Mouse (Mus musculus): ENCODE measurements at regions not wholly inside any gene's neighbourhood (a gene's known extent, or its start where the extent isn't known, plus 50 kb on each side); places are given as distances from the start of the nearest gene placed in this dataset.
A peak's percentile ranks its signal among the peaks of the same experiment; 100 is the strongest.

DNA sequence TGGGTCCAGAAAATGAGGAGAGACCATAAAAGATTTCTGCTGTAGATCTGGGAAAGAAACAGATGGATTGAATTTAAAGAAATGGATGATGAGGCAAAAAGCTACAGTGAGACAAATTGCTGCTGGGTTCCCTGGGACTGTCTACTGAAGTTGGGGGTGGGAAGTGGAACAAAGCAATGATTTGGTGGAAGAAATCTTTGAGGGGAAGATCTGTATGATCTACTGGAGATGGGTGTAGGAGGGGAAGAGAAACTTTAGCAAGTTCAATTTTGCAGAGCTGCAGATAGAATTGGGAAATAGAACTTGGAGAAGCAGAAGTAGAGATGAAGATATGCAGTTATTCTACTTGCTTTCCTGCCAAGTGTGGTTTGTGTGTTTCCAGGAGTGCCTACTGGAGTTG lies 5478.8 kb downstream of the 9330182O14Rik start:
- no peak for DNase-seq

DNA sequence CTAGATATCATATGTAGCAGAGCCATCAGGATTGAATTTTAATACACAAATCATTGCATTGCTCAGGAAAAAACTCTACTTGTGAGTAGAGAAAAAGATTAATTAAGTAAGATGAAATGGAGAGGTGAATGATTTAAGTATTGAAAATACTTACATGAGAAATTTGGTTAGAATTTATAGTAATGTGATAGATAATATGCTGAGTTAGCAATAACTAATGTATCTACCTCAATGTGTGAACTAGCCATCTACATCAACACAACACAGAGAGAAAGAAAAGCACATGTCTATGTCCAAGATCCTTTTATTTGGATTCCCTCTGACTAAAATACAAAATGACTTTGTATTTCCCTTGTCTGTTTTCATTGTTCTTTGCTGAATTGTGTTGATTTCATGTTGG lies 5512.1 kb downstream of the 9330182O14Rik start:
- DNase-seq = no peak

DNA sequence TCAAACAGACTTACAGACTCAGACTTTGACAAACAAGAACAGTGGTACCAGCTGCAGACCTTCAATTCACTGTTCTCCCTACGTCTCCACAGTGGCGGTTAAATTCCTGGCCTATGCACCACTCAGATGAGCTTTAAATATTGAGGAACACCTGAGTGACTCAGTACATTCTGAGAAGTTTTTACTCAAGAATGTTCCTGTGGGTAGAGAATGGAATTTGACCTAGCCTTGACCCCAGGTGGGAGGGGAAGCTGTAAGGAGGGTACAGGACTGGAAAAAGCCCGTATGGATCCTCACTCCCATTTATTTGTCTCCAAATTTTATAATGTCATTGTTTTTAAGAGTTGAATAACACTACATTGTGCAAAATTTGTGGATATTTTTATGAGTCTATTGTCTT lies 5529.4 kb downstream of the 9330182O14Rik start:
- DNase-seq = no peak

DNA sequence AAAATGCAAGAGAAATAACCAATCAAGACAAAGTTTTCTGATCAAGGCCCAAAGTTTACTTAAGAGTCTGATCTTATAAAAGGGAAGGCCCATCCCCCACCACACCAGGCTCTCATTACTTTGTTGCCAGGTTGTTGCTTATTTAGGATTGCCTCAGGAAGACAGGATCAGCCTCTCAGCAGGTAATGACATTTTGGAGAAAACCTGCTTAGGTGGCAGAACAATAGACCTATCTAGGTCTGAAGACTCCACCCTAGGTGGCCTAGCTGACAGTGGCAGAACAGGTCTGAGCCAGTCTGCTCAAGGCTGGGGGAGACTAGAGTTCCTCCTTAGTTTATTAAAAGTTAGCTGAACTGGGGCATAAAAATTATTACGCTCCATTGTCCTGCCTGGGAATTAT lies 5555.3 kb downstream of the 9330182O14Rik start:
- no peak for DNase-seq

DNA sequence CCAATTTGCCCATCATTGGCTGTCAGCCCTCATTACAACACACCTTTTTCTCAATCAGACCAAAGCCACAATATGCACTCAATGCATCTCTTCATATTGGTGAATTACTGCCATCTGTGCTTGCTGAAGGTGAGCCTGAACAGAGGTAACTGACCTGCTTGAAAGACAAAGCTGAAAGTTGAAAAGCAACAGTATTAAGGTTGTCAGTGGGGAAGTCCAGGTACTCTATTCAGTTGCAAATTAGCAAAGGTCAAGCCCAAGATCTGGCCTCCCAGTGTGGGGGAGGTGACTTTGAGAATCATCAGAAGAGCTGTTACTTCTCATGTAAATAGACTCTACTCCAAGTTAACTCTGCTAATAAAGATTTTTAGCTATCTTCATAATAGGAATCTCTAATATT lies 5555.9 kb downstream of the 9330182O14Rik start:
- no peak for DNase-seq

DNA sequence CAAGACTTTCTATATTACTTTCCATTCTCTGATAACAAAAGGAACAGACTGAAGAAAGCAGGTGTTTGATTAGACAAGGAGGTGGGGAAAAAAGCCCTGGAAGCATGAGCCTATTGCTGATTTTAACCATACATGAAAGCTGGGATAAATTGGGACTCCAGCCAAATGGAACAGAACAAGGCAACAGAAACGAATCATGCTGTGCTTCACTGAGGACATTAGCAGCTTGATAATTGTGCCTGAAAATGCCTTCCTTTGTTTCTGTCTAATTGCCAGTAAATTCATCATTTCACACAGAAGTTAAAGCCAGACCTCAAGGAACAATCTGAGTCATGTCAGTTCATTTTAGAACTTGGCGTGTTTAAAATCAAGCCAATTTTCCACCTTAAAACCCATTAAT lies 5576.9 kb downstream of the 9330182O14Rik start:
- no peak for DNase-seq

DNA sequence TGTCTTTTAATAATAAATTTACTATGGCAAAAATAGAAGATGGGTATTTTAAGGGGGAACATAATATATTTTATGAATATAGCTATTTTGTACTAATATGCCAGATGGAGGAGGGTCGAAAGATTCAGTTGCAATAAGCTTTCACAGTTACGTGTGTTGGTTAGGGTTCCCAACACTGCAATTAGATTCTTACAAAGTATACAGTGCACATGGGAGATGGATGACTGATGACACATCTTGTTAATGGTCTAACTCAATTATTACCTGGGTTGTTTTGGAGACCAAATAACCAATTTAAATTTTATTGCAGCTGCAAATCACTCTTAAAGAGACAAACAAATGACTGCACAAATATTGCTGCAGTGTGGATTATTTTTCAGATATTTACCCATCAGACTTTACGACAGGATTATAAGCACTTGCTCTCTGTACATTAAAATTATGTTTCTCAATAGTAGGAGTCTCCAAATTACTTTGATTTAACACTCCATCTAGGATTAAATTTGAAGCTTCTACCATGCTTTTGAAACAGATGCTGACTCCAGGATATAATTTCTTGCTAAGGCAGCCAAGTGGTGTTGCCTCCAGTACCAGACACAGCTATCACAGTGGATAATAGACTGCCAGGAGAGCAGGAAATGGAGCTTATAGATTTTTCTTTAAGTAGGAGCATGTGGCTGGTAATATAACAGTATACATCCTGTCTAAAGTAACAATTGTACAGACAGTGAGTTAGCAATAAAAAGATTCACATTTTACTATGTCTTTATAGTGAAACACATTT lies 5596.4 kb downstream of the 9330182O14Rik start:
- DNase-seq = no peak

DNA sequence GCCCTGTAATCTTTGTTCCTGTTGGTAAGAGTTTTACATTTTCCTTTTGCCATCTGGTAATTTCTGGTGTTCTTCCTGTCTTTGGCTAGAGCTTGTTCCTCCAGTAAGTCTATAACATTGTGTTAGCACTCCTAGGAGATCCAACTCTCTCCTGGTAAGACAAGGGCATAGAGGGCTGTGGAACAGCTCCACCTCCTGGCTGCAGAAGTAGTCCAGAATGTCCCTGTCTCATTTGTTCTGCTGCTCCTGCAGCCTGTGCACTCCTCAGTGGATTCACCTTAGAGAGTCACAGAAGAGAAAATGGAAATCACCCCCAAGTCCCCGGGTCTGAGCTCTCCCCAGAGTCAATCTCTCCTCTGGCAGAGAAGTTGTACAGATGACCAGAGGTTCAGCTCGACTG lies 5629.1 kb downstream of the 9330182O14Rik start:
- peak; percentile 9 for DNase-seq
